Mouse (Mus musculus): ENCODE results near the gene Btbd35f23. TPM values are rescaled to one million over a fixed set of nuclear protein-coding genes. Genes with fewer than 3 reads are reported as not detected.

The Btbd35f23 gene
- not detected in 2 replicates for polyA plus RNA-seq (2015; fragmentation: Nextera tagmentation; extraction: Ambion mirVana)

GRCm38 (mm10) chrX:3076575-3076974 lies at the start of gene Btbd35f23:
Gene Btbd35f23, plus strand, starts transcription at chrX:3076875.

Other genes starting within 250 kb of the Btbd35f23 start
- not detected in 2 replicates for gene Btbd35f24, start 119.0 kb downstream of the Btbd35f23 start, polyA plus RNA-seq (2015; fragmentation: Nextera tagmentation; extraction: Ambion mirVana)